Comparison of ENCODE assay signal across 8 mouse cellular contexts in genomic region chr13:3917571-3918311, GRCm38 (mm10). TPM values are rescaled to one million over a fixed set of nuclear protein-coding genes. Genes with fewer than 3 reads are reported as not detected.
DNase-seq lines count a peak whose midpoint lies in the region; ATAC-seq lines count a peak whose summit lies in the region.

Gene Net1 (minus strand): TSS chr13:3918220.
Gene Tubal3 (plus strand): TSS chr13:3918274.

- H3K27ac ChIP-seq in embryonic facial prominence, embryonic 14.5 days (replicated peaks; ENCODE audit: low read depth, low read length) = no peak within 1 kb of the TSS; the same call in 1 of the 2 replicates
- H3K27ac ChIP-seq in kidney, embryonic 14.5 days (ENCODE audit: low read depth, low read length) = peak within 1 kb of the TSS; percentile 68
- peak within 1 kb of the TSS; percentile 27; the same call in 1 of the 2 replicates for H3K27ac ChIP-seq in limb, embryonic 15.5 days

- no peaks in the 10 kb centered on the region for H3K27me3 ChIP-seq in embryonic facial prominence, embryonic 14.5 days (replicated peaks; ENCODE audit: control insufficient read depth, insufficient read depth, low read length)
- no peaks in the 10 kb centered on the region for H3K27me3 ChIP-seq in kidney, embryonic 14.5 days (ENCODE audit: control insufficient read depth, insufficient read depth, low read length)
- no peaks in the 10 kb centered on the region for H3K27me3 ChIP-seq in limb, embryonic 15.5 days

- H3K36me3 ChIP-seq in embryonic facial prominence, embryonic 14.5 days (ENCODE audit: control insufficient read depth, insufficient read depth, low read length) = peaks cover 9% of the 10 kb centered on the region; the same call in 1 of the 2 replicates
- H3K36me3 ChIP-seq in kidney, embryonic 14.5 days (ENCODE audit: control insufficient read depth, insufficient read depth, low read length) = no peaks in the 10 kb centered on the region; the same call in 1 of the 2 replicates
- no peaks in the 10 kb centered on the region for H3K36me3 ChIP-seq in limb, embryonic 15.5 days

- DNase-seq in 3T3-L1 (ENCODE audit: low read depth, low spot score) = peak; percentile 90
- peak; percentile 76 to 80 for DNase-seq in adrenal gland, postnatal 4 days (ENCODE audit: low spot score in 2 of 2)
- DNase-seq in embryonic facial prominence, embryonic 14.5 days (ENCODE audit: low spot score) = peak; percentile 95
- DNase-seq in heart, adult 9 months (ENCODE audit: low spot score in 2 of 2) = peak; percentile 77 to 86
- peak; percentile 70 to 80 for DNase-seq in monocyte, adult 2 months (ENCODE audit: low read depth in 1 of 2, low spot score in 2 of 2)
- DNase-seq in spleen, postnatal 36 days (ENCODE audit: low spot score in 2 of 2) = peak; percentile 81 to 84

- H3K4me1 ChIP-seq in embryonic facial prominence, embryonic 14.5 days (ENCODE audit: control insufficient read depth, insufficient read depth, low read length) = no peaks in the 10 kb centered on the region; the same call in 1 of the 2 replicates
- peaks cover 7% of the 10 kb centered on the region for H3K4me1 ChIP-seq in kidney, embryonic 14.5 days (ENCODE audit: control insufficient read depth, insufficient read depth, low read length)
- H3K4me1 ChIP-seq in limb, embryonic 15.5 days = peaks cover 5% of the 10 kb centered on the region; the same call in 1 of the 2 replicates

- peak within 1 kb of the TSS; percentile 79 for H3K4me2 ChIP-seq in embryonic facial prominence, embryonic 14.5 days (ENCODE audit: low read depth, low read length)
- H3K4me2 ChIP-seq in kidney, embryonic 14.5 days (replicated peaks; ENCODE audit: low read depth, low read length) = peak within 1 kb of the TSS; percentile 44
- peak within 1 kb of the TSS; percentile 77 for H3K4me2 ChIP-seq in limb, embryonic 15.5 days

- ATAC-seq in embryonic facial prominence, embryonic 14.5 days (ENCODE audit: low read depth) = peak; percentile 98
- ATAC-seq in kidney, embryonic 14.5 days (ENCODE audit: low FRiP score, low TSS enrichment) = peak; percentile 98
- peak; percentile 94 for ATAC-seq in limb, embryonic 15.5 days (ENCODE audit: insufficient number of reproducible peaks, low FRiP score, low TSS enrichment, low read depth)

- H3K9ac ChIP-seq in embryonic facial prominence, embryonic 14.5 days (ENCODE audit: low read depth, low read length) = peak within 1 kb of the TSS; percentile 77
- peak within 1 kb of the TSS; percentile 86 for H3K9ac ChIP-seq in kidney, embryonic 14.5 days (ENCODE audit: low read depth, low read length)
- peak within 1 kb of the TSS; percentile 63 for H3K9ac ChIP-seq in limb, embryonic 15.5 days

- peak within 1 kb of the TSS; percentile 75 for H3K4me3 ChIP-seq in embryonic facial prominence, embryonic 14.5 days (ENCODE audit: low read depth, low read length)
- H3K4me3 ChIP-seq in kidney, embryonic 14.5 days (ENCODE audit: low read length) = peak within 1 kb of the TSS; percentile 89
- peak within 1 kb of the TSS; percentile 92 for H3K4me3 ChIP-seq in limb, embryonic 15.5 days

- 0% methylated on average over 48 of the region's 52 CpGs for WGBS in embryonic facial prominence, embryonic 14.5 days
- WGBS in kidney, embryonic 14.5 days = under 1% methylated on average over 52 of the region's 52 CpGs
- WGBS in limb, embryonic 15.5 days = under 1% methylated on average over 52 of the region's 52 CpGs

- no peaks in the 10 kb centered on the region for H3K9me3 ChIP-seq in embryonic facial prominence, embryonic 14.5 days (ENCODE audit: control insufficient read depth, low read length)
- H3K9me3 ChIP-seq in kidney, embryonic 14.5 days (ENCODE audit: control insufficient read depth, low read length) = no peaks in the 10 kb centered on the region
- H3K9me3 ChIP-seq in limb, embryonic 15.5 days = no peaks in the 10 kb centered on the region

RNA-seq across cellular contexts. Expression of gene Net1, which starts in this region (rescaled TPM):
- 100 to 1,000 TPM in 1 of 2 experiments, 10 to 100 TPM in 1; 89.3 to 106 TPM for total RNA-seq in adrenal gland, postnatal 4 days (2021)
- polyA plus RNA-seq in embryonic facial prominence, embryonic 14.5 days (2014; fragmentation: Nextera tagmentation; extraction: Ambion mirVana) = 82.0 and 94.5 TPM in 2 replicates
- polyA plus RNA-seq in kidney, embryonic 14.5 days (2014; fragmentation: Nextera tagmentation; extraction: Ambion mirVana) = 28.5 and 43.9 TPM in 2 replicates
- polyA plus RNA-seq in limb, embryonic 15.5 days (2015; fragmentation: Nextera tagmentation; extraction: Ambion mirVana) = 141 and 151 TPM in 2 replicates

RNA-seq across cellular contexts. Expression of gene Tubal3, which starts in this region (rescaled TPM):
- total RNA-seq in adrenal gland, postnatal 4 days (2021) = not detected
- 0.08 TPM in 1 of 2 replicates, not detected in the other for polyA plus RNA-seq in embryonic facial prominence, embryonic 14.5 days (2014; fragmentation: Nextera tagmentation; extraction: Ambion mirVana)
- polyA plus RNA-seq in kidney, embryonic 14.5 days (2014; fragmentation: Nextera tagmentation; extraction: Ambion mirVana) = not detected in 2 replicates
- polyA plus RNA-seq in limb, embryonic 15.5 days (2015; fragmentation: Nextera tagmentation; extraction: Ambion mirVana) = not detected in 2 replicates
